Mouse (Mus musculus): Measurements from ENCODE around the gene D430041D05Rik.

Gene D430041D05Rik

DNA sequence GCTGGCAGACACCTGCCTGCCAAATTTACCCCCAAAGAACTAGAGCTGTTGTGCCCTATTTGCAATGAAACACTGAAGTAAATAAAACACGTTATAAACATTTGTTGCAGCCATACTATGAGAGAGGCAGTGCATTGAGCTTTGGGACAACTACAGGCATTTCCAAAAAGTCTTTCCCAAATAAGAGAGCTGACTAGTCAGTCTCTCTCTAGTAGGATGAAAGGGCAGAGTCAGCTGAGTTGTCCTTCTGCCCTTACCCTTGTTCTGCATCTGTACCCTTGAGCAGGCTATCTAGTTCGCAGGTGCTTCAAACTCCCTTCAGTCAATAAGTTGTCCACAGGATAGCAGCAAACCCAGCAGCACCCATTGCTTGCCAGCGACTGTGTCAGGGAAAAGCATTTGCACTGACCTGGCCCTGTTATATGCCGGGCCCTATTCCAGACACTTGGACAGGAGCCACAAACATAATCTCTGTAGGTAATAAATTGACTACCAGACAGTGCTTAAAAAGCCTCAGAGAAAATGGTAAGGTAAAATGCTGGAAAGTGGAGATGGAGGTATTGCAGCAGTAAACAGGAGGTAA is at the start of gene D430041D05Rik:
D430041D05Rik (minus strand) TSS at position 51 of the 583 bp plus-strand sequence.
- TF ChIP-seq GATA4 (IDR thresholded peaks at IDR 0.05; ENCODE audit: insufficient replicate concordance, low read length), result no peak

DNA sequence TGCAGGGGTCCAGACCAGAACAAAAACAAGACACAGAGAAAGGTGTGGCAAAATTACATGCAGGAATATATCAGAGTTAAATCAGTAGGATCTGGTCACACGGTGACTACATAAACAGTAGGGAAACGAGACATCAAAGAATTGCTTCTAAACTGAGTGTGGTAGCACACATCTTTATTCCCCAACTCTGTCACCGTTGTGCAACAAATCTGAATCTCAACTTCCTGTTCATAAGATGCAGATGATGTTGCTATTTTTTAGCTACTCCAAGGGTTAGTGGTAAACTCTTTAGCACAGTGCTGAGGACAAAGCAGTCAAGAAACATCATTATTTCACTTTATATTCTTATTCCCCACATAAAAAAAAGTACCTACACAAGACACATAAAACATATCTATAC is 49.2 kb upstream of the D430041D05Rik start:
- TF ChIP-seq GATA4 (IDR thresholded peaks at IDR 0.05; ENCODE audit: insufficient replicate concordance, low read length), result no peak

GRCm38 (mm10) chr2:104458569-104459332 is 47.9 kb upstream of the D430041D05Rik start:
- TF ChIP-seq GATA4 (IDR thresholded peaks at IDR 0.05; ENCODE audit: insufficient replicate concordance, low read length), result no peak

DNA sequence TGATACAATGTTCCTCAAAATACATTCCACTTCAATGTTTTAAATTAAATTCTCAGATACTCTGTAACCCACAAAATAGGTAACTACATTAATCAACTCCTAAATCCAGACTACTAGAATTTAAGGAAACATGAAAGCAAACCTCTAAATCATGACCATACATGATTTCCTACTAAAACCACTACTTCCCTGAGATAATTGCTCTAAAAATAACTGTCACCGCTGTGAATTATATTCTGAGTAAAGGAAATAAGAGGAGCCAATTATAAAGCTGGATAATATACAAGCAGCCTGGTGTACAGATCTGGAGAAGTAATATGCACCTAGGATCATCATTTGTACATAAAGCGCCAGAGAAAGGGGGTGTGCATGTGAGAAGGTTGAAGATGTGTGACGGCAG is 46.3 kb upstream of the D430041D05Rik start:
- no peak for TF ChIP-seq GATA4 (IDR thresholded peaks at IDR 0.05; ENCODE audit: insufficient replicate concordance, low read length)

- TF ChIP-seq GATA4 (IDR thresholded peaks at IDR 0.05; ENCODE audit: insufficient replicate concordance, low read length), result no peak
Observed at GRCm38 (mm10) chr2:104450685-104451084, 39.9 kb upstream of the D430041D05Rik start.

DNA sequence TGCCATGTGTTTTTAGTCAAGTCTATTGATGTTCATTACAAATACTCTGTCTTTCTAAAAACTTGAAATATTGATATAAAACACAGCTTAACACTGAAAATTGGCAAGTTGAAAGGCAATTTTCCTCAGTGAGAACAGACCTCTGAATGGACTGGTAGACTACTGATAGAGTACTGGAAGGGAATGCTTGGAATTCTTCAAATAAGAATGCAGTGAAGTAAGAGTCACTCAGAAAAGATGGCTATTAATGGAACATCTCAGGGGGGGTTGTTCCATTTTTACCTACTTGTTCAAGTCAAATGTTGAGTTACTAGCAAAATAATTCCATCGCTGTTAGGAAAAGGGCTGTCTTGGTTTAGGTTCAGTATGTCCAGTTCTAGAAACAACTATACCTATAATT is 38.4 kb upstream of the D430041D05Rik start:
- no peak for TF ChIP-seq GATA4 (IDR thresholded peaks at IDR 0.05; ENCODE audit: insufficient replicate concordance, low read length)

DNA sequence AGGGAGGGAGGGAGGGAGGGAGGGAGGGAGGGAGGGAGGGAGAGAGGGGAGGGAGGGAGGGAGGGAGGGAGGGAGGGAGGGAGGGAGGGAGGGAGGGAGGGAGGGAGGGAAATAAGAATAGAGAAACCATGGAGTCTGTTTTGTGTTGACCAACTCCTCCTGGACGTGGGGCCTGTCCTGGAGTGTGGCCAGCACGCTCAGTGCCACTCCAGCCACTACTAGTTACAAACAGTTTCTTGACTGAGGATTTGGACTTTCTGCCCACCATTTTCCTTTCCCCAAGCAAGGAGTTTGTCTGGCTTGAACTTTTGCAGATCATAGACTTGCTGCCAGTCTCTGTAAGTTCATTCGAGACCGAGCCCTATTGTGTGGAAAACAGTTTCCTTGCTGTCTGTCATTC is 37.4 kb upstream of the D430041D05Rik start:
- TF ChIP-seq GATA4 (IDR thresholded peaks at IDR 0.05; ENCODE audit: insufficient replicate concordance, low read length), result no peak

DNA sequence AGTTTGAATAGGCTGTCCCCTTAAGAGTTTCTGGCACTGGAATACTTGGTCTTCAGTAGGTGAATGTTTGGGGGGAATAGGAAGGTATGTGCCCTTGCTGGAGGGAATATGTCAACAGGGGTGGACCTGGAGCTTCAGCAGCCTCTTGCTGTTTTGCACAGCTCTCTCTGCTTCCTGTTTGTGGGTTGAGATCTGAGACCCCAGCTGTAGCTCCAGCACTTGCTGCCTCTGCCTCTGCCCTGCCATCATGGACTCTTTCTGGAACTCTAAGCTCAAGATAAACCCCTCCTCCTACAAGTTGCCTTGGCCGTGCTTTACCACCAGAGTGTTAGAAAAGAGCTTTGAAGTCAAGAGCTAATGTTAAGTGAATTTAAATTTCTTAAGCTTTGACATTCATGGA is 35.2 kb upstream of the D430041D05Rik start:
- TF ChIP-seq GATA4 (IDR thresholded peaks at IDR 0.05; ENCODE audit: insufficient replicate concordance, low read length), result no peak

- TF ChIP-seq GATA4 (IDR thresholded peaks at IDR 0.05; ENCODE audit: insufficient replicate concordance, low read length), result no peak
Observed at GRCm38 (mm10) chr2:104444776-104445175, 34.0 kb upstream of the D430041D05Rik start.

DNA sequence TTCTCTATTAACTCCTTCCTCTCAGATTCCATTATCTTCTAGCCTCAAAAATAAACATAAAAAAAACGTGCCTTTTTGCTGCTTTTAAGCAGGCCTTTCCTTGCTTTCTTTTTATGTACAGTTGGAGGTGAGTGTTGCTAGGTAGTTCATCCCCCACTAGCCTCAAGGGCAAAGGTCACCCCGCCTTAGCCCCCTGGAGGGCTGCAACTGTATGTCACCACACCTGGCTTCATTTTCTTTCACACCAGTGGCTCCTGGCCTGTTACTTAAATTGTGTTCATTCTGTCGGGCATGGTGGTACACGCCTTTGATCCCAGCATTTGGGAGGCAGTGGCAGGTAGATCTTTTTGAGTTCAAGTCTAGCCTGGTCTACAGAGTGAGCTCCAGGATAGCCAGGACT is 31.5 kb upstream of the D430041D05Rik start:
- no peak for TF ChIP-seq GATA4 (IDR thresholded peaks at IDR 0.05; ENCODE audit: insufficient replicate concordance, low read length)

DNA sequence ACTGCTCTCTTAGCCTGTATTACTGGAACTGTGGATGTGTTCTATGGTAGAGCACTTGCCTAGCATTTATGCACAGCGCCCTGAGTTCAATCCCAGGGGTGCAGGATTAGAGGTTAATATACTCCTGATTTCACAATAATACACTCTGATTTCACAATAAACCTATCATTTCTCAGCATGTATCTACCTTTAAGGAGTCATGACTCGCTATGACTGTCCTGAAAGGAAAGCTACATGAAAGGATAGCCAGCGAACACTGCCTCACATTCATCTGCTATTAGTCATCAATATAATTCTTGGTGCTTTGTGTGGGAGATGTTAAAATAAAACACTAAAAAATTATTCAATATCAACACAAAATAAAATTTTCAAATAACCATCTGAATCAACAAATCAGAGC is 25.4 kb upstream of the D430041D05Rik start:
- TF ChIP-seq GATA4 (IDR thresholded peaks at IDR 0.05; ENCODE audit: insufficient replicate concordance, low read length), result no peak

DNA sequence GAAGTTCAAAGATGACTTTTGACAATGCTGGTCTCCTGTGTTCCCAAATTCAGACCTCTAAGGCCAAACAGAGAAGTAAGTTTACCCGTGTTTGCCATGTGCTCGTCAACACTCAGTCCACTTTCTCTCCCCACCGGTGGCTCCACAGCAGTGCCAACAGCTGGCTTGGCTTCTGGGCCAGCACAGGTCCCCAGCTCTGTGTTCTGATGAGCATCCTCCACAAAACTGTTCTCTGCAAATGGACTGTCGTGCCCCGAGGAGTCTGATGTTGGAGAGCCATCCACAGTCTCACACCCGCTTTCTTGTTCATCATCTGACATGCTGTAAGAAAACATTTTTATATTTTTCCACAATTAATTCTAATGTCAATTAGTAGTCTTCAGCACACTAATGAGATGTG is 20.3 kb upstream of the D430041D05Rik start:
- TF ChIP-seq GATA4 (IDR thresholded peaks at IDR 0.05; ENCODE audit: insufficient replicate concordance, low read length), result no peak

DNA sequence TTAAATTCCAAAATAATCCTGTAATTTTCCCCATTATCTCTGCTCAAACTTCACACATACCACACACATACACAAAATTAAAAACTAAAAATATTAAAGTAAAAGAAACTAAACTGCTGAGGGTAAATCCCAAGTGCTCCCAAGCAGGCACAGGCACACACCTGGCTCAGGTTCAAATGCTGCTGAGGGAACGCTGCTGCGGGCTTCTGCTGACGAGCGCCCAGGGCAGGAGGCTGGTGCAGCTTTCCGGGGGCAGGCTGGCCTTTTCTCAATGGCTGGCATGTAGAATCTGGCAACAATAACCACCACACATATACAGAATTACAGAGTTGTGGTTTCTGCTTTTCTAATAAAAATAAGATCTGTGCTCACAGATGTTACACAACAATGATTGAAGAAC is 19.8 kb upstream of the D430041D05Rik start:
- TF ChIP-seq GATA4 (IDR thresholded peaks at IDR 0.05; ENCODE audit: insufficient replicate concordance, low read length), result no peak

GRCm38 (mm10) chr2:104426112-104426511 is 15.3 kb upstream of the D430041D05Rik start:
- TF ChIP-seq GATA4 (IDR thresholded peaks at IDR 0.05; ENCODE audit: insufficient replicate concordance, low read length), result no peak

DNA sequence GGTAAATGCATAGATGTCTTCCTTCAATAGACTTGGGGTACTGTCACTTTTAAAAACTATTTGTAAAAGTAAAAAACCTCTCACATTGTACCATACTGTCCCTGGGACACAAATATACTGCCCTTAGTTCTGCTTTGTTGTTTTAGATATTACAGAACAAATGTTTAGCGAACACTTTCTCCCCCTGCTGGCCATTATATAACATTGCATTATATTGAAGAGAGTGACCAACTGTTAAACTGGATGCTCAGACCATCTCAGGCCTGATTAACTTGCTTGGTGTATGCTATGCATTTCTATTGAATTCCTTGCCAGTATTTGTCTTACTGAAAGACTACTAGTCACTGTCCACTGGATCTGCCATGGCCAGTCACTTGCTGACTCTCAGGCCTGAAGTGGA is 11.4 kb upstream of the D430041D05Rik start:
- TF ChIP-seq GATA4 (IDR thresholded peaks at IDR 0.05; ENCODE audit: insufficient replicate concordance, low read length), result no peak

DNA sequence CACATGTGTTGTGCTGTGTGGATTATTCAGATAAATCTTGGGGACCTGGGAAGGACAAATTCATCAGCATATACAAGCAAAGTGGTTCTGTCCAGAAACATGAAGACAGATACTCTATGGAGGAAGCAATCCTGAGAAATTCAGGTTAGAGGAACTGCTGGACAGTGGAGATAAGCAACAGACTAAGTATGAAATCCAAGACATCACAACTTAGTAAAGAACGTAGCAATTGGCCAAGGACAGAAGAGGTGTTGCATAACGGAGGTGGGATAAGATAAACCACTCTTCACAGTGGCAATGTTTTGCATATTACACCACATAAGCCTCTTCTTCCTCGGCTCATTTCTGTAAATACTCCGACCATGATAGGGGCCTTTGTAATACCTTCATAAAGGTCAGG is 10.0 kb upstream of the D430041D05Rik start:
- no peak for TF ChIP-seq GATA4 (IDR thresholded peaks at IDR 0.05; ENCODE audit: insufficient replicate concordance, low read length)

DNA sequence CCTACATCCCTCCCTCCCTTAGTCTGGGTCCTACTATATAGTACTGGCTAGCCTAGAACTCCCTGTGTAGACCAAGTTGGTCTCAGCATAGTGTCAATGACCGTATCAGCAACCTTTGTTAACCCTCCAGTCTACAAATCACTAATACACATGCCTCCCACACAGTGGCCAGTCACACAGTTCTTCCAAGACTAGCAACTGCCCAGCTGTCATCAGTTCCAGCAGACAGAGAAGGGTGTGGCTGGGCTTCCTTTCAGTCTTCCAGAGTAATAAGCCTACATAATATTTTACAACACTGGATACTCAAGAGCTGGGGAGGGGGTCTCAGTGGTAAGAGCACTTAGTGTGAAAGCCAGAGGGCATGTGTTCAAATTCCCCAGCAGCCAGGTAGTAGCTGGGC is 9.2 kb upstream of the D430041D05Rik start:
- TF ChIP-seq GATA4 (IDR thresholded peaks at IDR 0.05; ENCODE audit: insufficient replicate concordance, low read length), result no peak
